Mouse (Mus musculus) CH12.LX (cell line): Measurements from ENCODE around the gene Arrdc3. TPM values are rescaled to one million over a fixed set of nuclear protein-coding genes. Genes with fewer than 3 reads are reported as not detected.

Experiments
- DNase-seq: peaks from one replicate; pipeline ENCODE4 v3.0.0-alpha.2; 2013; ENCODE audit errors: extremely low read depth
- H3K27ac ChIP-seq: 2 replicates; pipeline ENCODE4 v1.5.1; 2012; ENCODE audit warnings: low read depth, mild to moderate bottlenecking, control low read depth, moderate library complexity; ENCODE audit not compliant: insufficient read depth
- H3K27me3 ChIP-seq: replicated peaks from 2 replicates; pipeline ENCODE3; 2012; ENCODE audit warnings: inconsistent platforms
- H3K36me3 ChIP-seq, 2 experiments: replicated peaks in 1 of 2; 2 replicates each; pipeline versions ENCODE3 to v1.6.1; 2012; ENCODE audit warnings: inconsistent platforms in 1 of 2, low read length in 1 of 2, mild to moderate bottlenecking in 1 of 2, mixed read lengths in 1 of 2, moderate library complexity in 1 of 2; ENCODE audit not compliant: control insufficient read depth in 1 of 2, insufficient read depth in 1 of 2
- H3K4me1 ChIP-seq, 2 experiments: 2 replicates each; pipeline ENCODE4 v1.6.1; 2012; ENCODE audit warnings: inconsistent platforms in 1 of 2, moderate library complexity in 1 of 2; ENCODE audit not compliant: insufficient read depth in 2 of 2, control insufficient read depth in 1 of 2
- H3K4me2 ChIP-seq: 2 replicates; pipeline ENCODE4 v1.6.1; 2012; ENCODE audit warnings: low read depth, mild to moderate bottlenecking, control low read depth; ENCODE audit not compliant: poor library complexity, insufficient read depth, severe bottlenecking
- H3K4me3 ChIP-seq, 3 experiments: fragments of 150-350 bp in 1 of 3; sonication (generic) in 1 of 3; replicated peaks in 1 of 3; 2 replicates each; pipeline versions ENCODE3 to v1.5.1; 2011 to 2012; ENCODE audit warnings: low read depth in 2 of 3, low read length in 2 of 3, mild to moderate bottlenecking in 2 of 3, moderate library complexity in 2 of 3, control low read depth in 1 of 3, improper control_type of control experiment in 1 of 3, inconsistent platforms in 1 of 3, mixed read lengths in 1 of 3; ENCODE audit not compliant: poor library complexity in 1 of 3
- H3K79me2 ChIP-seq: replicated peaks from 2 replicates; pipeline ENCODE4 v1.6.1; 2012; ENCODE audit warnings: mild to moderate bottlenecking, moderate library complexity; ENCODE audit not compliant: control insufficient read depth, poor library complexity, insufficient read depth, severe bottlenecking; ENCODE audit errors: extremely low read depth
- H3K9ac ChIP-seq: 2 replicates; pipeline ENCODE4 v1.6.1; 2012; ENCODE audit warnings: low read depth, mild to moderate bottlenecking, control low read depth, moderate library complexity; ENCODE audit not compliant: insufficient read depth
- H3K9me3 ChIP-seq: replicated peaks from 2 replicates; pipeline ENCODE3; 2012; ENCODE audit warnings: low read length, inconsistent platforms, mixed read lengths
- CHD1 ChIP-seq: IDR thresholded peaks from 2 replicates; pipeline ENCODE4 v1.6.1; 2012; ENCODE audit warnings: low read depth, low read length, improper control_type of control experiment, inconsistent platforms
- CHD2 ChIP-seq: IDR thresholded peaks from 2 replicates; pipeline ENCODE4 v1.6.1; 2011; ENCODE audit warnings: low read length, improper control_type of control experiment
- CTCF ChIP-seq, 2 experiments: IDR thresholded peaks in 1 of 2; conservative IDR thresholded peaks in 1 of 2; 2 replicates each; pipeline ENCODE4 v1.5.1; 2011 to 2012; ENCODE audit warnings: low read depth in 2 of 2, low read length in 2 of 2, improper control_type of control experiment in 1 of 2, inconsistent platforms in 1 of 2, mild to moderate bottlenecking in 1 of 2, moderate library complexity in 1 of 2
- MXI1 ChIP-seq: IDR thresholded peaks from 2 replicates; pipeline ENCODE4 v1.6.1; 2011; ENCODE audit warnings: mild to moderate bottlenecking, low read depth, low read length, improper control_type of control experiment
- POLR2AphosphoS2 ChIP-seq: IDR thresholded peaks from 2 replicates; pipeline ENCODE4 v1.6.1; 2011; ENCODE audit warnings: low read depth, low read length, improper control_type of control experiment
- SIN3A ChIP-seq: IDR thresholded peaks from 2 replicates; pipeline ENCODE4 v1.6.1; 2012; ENCODE audit warnings: low read length, improper control_type of control experiment, inconsistent platforms
- TBP ChIP-seq: conservative IDR thresholded peaks from 2 replicates; pipeline ENCODE4 v1.6.1; 2011; ENCODE audit warnings: low read depth, low read length, improper control_type of control experiment
- TCF12 ChIP-seq: IDR thresholded peaks from 2 replicates; pipeline ENCODE4 v1.6.1; 2014; ENCODE audit warnings: low read depth, mild to moderate bottlenecking, inconsistent platforms, low read length, improper control_type of control experiment
- UBTF ChIP-seq: IDR thresholded peaks from 2 replicates; pipeline ENCODE4 v1.6.1; 2012; ENCODE audit warnings: low read depth, mild to moderate bottlenecking, inconsistent platforms, low read length, improper control_type of control experiment, moderate library complexity
- USF1 ChIP-seq: IDR thresholded peaks from 2 replicates; pipeline ENCODE4 v1.6.1; 2014; ENCODE audit warnings: low read depth, mild to moderate bottlenecking, inconsistent platforms, low read length, improper control_type of control experiment
- ZC3H11A ChIP-seq: IDR thresholded peaks from 2 replicates; pipeline ENCODE4 v1.6.1; 2012; ENCODE audit warnings: low read depth, mild to moderate bottlenecking, inconsistent platforms, low read length, improper control_type of control experiment
- ZNF384 ChIP-seq: IDR thresholded peaks from 2 replicates; pipeline ENCODE4 v1.6.1; 2012; ENCODE audit warnings: low read depth, low read length, improper control_type of control experiment, inconsistent platforms
- dilution Hi-C: fragments of 300-500 bp; cut with MboI; formaldehyde crosslinking; loops from 2 replicates; pipeline ENCODE4 v1.14.3; 2020; ENCODE audit warnings: low sequenced_read_pairs; ENCODE audit not compliant: extremely low pct_unique_long_range_greater_than_20kb, extremely low pct_ligation_motif_present
- in situ Hi-C: fragments of 300-500 bp; cut with MboI; formaldehyde crosslinking; loops from 3 replicates; pipeline ENCODE4 v1.14.3; 2019; ENCODE audit warnings: low sequenced_read_pairs, low pct_ligation_motif_present, low pct_unique_long_range_greater_than_20kb, mixed read lengths
- polyA plus RNA-seq: library from polyadenylated mRNA; unstranded; fragments of >175 nt; gene quantifications from 2 replicates; pipeline ENCODE4 v1.2.1, GENCODE M21; 2012; ENCODE audit warnings: low read depth; ENCODE audit not compliant: insufficient read length
- total RNA-seq, 2 experiments: library from RNA; depleted of rRNA; stranded (reverse); fragments of 300-350 nt in 1 of 2; fragments of >200 nt in 1 of 2; gene quantifications; 2 replicates each; pipeline ENCODE4 v1.2.3; 2012 to 2014

Arrdc3 gene
- total and polyA plus RNA-seq, 3 experiments: 3.8 to 11.7 (median 5.6) TPM

- peak overlapping the region; percentile 77 for H3K9ac ChIP-seq
- in situ Hi-C loops (loop anchor here (25.0 kb wide), 1 partner anchor 280 kb away; no protein-coding TSS in a partner anchor), dilution Hi-C loops (no loop called here)
- H3K4me3 ChIP-seq: peak overlapping the region; percentile 18 to 56 (median 53)
- H3K27ac ChIP-seq: peak overlapping the region; percentile 68
- H3K36me3 ChIP-seq: peaks cover 0 to under 1% of the 10 kb centered on the region in 2 experiments
- peaks cover 2% of the 10 kb centered on the region; the same call in 1 of the 2 replicates for H3K79me2 ChIP-seq
- no peaks in the 10 kb centered on the region for H3K9me3 ChIP-seq
- peak; percentile 57 for DNase-seq
- TF ChIP-seq USF1 (no peak), TCF12 (no peak), UBTF (peak; percentile 75; the same call in 1 of the 2 replicates), POLR2AphosphoS2 (0 out of 2 replicates have a peak, but pooled peaks have one; percentile 11), CHD2 (peak; percentile 57; the same call in 1 of the 2 replicates), TBP (no peak), CTCF (conservative IDR thresholded peaks at IDR 0.05 in 1 of 2, IDR thresholded peaks at IDR 0.05 in 1 of 2; ENCODE audit: low read depth in 2 of 2, low read length in 2 of 2) (no peak), ZC3H11A (no peak)
- TF ChIP-seq, all 38 proteins: peak for 3
- peaks cover 0 to 10% of the 10 kb centered on the region in 2 experiments; a peak in 1 of 4 replicates for H3K4me1 ChIP-seq
- H3K27me3 ChIP-seq: no peaks in the 10 kb centered on the region
- H3K4me2 ChIP-seq: peak overlapping the region; percentile 90
Observed at GRCm38 (mm10) chr13:80882716-80883135, 458 bp upstream of the Arrdc3 start.

DNA sequence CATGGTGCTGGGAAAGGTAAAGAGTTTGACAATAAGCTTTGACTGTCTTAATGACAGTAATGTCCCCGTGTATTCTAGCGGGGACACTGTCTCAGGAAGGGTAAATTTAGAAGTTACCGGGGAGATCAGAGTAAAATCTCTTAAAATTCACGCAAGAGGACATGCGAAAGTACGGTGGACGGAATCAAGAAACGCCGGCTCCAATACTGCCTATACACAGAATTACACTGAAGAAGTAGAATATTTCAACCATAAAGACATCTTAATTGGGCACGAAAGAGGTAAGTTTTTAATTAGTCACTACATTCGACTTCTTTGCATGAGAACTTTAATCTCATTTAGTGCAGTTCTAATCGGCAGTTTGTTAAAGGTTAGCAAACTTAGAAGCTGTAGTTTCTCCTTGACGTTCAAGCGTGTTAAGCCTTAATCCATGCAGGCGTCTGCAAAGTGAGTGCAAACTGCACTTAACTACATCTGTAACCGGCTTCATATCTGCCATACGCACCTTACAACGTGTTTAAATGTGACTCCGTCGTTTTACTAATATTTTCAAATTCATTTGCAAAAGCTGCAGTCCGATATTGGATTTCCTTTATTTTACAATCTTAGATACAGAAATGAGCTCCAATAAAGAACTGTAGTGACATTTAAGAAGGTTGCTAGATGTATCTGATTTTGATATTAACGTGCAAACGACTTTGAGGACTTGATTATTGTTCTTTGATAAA lies 629 bp downstream of the Arrdc3 start:
- peak; percentile 48 for DNase-seq
- peaks cover 0 to 10% of the 10 kb centered on the region in 2 experiments; a peak in 1 of 4 replicates for H3K4me1 ChIP-seq
- H3K9me3 ChIP-seq: no peaks in the 10 kb centered on the region
- TF ChIP-seq MXI1: peak; percentile 19; the same call in 1 of the 2 replicates
- peak; percentile 63 for TF ChIP-seq SIN3A
- TF ChIP-seq CHD1: peak; percentile 18; the same call in 1 of the 2 replicates
- no peak; the same call in 1 of the 2 replicates for TF ChIP-seq ZNF384
- in situ Hi-C loops (loop anchor here (25.0 kb wide), 1 partner anchor 278 kb away; no protein-coding TSS in a partner anchor), dilution Hi-C loops (no loop called here)
- peaks cover 0 to 7% of the 10 kb centered on the region in 2 experiments for H3K36me3 ChIP-seq
- H3K4me3 ChIP-seq: peak overlapping the region; percentile 72 to 80 (median 79)
- peak overlapping the region; percentile 90; the same call in 1 of the 2 replicates for H3K4me2 ChIP-seq
- no peak overlapping the region for H3K27ac ChIP-seq
- H3K79me2 ChIP-seq: peaks cover 2% of the 10 kb centered on the region; the same call in 1 of the 2 replicates
- H3K27me3 ChIP-seq: no peaks in the 10 kb centered on the region
- H3K9ac ChIP-seq: peak overlapping the region; percentile 90
